Mouse (Mus musculus) lung, postnatal 0 days (tissue): ENCODE measurements around the gene Usp38.

Experiments
- CTCF ChIP-seq: IDR thresholded peaks from 2 replicates; pipeline ENCODE4 v1.5.1; 2016; ENCODE audit warnings: antibody characterized with exemption, mild to moderate bottlenecking
- EP300 ChIP-seq: IDR thresholded peaks from 2 replicates; pipeline ENCODE4 v1.6.1; 2016; ENCODE audit warnings: antibody characterized with exemption, mild to moderate bottlenecking, control low read depth

- TF ChIP-seq CTCF (no peak), EP300 (no peak)
Measured at GRCm38 (mm10) chr8:80982829-80983228, 31.9 kb downstream of the Usp38 start.
